Mouse (Mus musculus): ENCODE data around the gene Fbln2. TPM values are rescaled to one million over a fixed set of nuclear protein-coding genes. Genes with fewer than 3 reads are reported as not detected.

The Fbln2 gene
- total and polyA plus RNA-seq, 2 experiments from 2014 or later, result 19.6 to 41.1 TPM

DNA sequence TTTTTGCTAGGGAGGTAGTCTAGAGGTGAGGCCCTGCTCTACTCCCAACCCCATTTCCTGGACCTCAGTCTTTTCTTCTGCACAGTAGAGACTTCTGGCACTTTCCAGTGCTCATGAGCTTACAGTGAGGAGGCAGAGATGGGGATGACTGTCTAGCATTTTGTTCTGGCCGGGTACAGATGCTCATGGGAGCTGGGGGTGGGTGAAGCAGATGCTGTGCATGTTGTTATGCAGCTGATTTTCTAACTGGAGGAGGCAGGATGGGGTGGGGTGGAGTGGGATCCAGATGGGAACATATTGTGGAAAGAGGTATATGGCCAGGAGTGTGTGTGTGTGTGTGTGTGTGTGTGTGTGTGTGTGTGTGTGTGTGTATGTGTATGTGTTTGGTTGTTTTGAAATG is 3.2 kb downstream of the Fbln2 start:
- no peaks in the 10 kb centered on the region for H3K27me3 ChIP-seq (ENCODE audit: insufficient read depth, low read length)
- H3K27ac ChIP-seq (ENCODE audit: low read depth, low read length), result no peak overlapping the region
- DNase-seq (no peak), ATAC-seq (no peak)
- WGBS, result 55% methylated on average over 1 of the region's 1 CpGs
- no peaks in the 10 kb centered on the region for H3K36me3 ChIP-seq (ENCODE audit: insufficient read depth)
- H3K4me1 ChIP-seq (ENCODE audit: insufficient read depth), result peaks cover 14% of the 10 kb centered on the region; the same call in 1 of the 2 replicates
- no peak overlapping the region for H3K4me3 ChIP-seq (ENCODE audit: low read depth, low read length)
- H3K9ac ChIP-seq, result no peak overlapping the region
- no peaks in the 10 kb centered on the region for H3K9me3 ChIP-seq (ENCODE audit: low read length)
- no peak for TF ChIP-seq CTCF (IDR thresholded peaks at IDR 0.05; ENCODE audit: low read depth)
- H3K4me2 ChIP-seq (ENCODE audit: low read depth), result no peak overlapping the region

DNA sequence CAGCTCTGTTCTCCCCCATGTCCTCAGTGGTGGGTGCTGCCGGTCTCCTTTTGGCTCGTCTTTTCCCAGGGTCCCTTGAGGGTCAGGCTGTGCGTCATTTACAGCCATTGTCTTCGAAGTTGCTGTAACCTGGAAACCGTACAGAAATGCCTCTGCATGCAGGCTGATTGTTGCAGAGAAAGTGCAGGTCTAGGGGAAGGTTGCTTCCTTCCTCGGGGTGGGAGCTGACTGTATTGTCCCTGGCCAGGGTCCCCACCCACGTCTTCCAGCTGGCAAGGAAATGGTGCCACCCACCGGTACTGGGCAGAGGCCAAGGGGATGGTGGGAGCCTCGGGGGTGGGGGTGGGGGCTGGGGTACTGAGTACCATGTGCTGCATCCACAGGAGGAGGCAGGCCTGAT is 6.2 kb downstream of the Fbln2 start:
- H3K9me3 ChIP-seq (ENCODE audit: low read length), result no peaks in the 10 kb centered on the region
- no peak for ATAC-seq
- 40% methylated on average over 9 of the region's 9 CpGs for WGBS

DNA sequence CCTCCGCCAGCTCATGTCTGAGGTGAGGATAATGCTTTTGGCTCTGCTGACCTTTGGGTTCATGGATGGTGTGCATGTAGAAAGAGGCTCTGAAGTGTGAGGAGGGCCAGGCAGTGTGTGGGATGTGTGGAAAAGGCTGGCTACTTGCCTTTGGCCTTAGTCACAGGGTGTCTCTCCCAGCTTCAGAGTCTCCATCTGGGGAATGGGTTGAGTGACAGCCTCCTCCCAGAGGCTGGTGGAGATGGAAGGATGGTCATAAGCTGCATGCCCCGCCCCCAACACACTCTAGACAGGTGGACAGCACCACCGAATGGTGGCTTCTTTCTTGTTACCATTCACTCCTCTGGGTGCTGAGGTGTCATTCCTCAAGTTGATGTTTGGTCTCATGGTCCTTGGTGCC is 6.6 kb downstream of the Fbln2 start:
- Histone ChIP-seq H3K27ac (ENCODE audit: low read depth, low read length) (no peak overlapping the region; the same call in 1 of the 2 replicates), H3K27me3 (ENCODE audit: insufficient read depth, low read length) (no peaks in the 10 kb centered on the region), H3K4me2 (ENCODE audit: low read depth) (no peak overlapping the region), H3K9me3 (ENCODE audit: low read length) (no peaks in the 10 kb centered on the region), H3K4me3 (ENCODE audit: low read depth, low read length) (no peak overlapping the region), H3K36me3 (ENCODE audit: insufficient read depth) (no peaks in the 10 kb centered on the region), H3K9ac (no peak overlapping the region), H3K4me1 (ENCODE audit: insufficient read depth) (peaks cover 14% of the 10 kb centered on the region; the same call in 1 of the 2 replicates)
- WGBS, result 83% methylated on average over 3 of the region's 3 CpGs
- no peak for TF ChIP-seq CTCF (IDR thresholded peaks at IDR 0.05; ENCODE audit: low read depth)
- DNase-seq, result no peak
- no peak for ATAC-seq

More for the DNA sequence above, 6.2 kb downstream of the Fbln2 start:
- H3K27me3 ChIP-seq (ENCODE audit: insufficient read depth, low read length), result no peaks in the 10 kb centered on the region
- H3K27ac ChIP-seq (ENCODE audit: low read depth, low read length), result no peak overlapping the region; the same call in 1 of the 2 replicates
- H3K4me1 ChIP-seq (ENCODE audit: insufficient read depth), result peaks cover 14% of the 10 kb centered on the region; the same call in 1 of the 2 replicates
- no peak overlapping the region for H3K4me2 ChIP-seq (ENCODE audit: low read depth)
- no peaks in the 10 kb centered on the region for H3K36me3 ChIP-seq (ENCODE audit: insufficient read depth)
- no peak for DNase-seq
- H3K4me3 ChIP-seq (ENCODE audit: low read depth, low read length), result no peak overlapping the region
- TF ChIP-seq CTCF (IDR thresholded peaks at IDR 0.05; ENCODE audit: low read depth), result no peak
- H3K9ac ChIP-seq, result no peak overlapping the region

DNA sequence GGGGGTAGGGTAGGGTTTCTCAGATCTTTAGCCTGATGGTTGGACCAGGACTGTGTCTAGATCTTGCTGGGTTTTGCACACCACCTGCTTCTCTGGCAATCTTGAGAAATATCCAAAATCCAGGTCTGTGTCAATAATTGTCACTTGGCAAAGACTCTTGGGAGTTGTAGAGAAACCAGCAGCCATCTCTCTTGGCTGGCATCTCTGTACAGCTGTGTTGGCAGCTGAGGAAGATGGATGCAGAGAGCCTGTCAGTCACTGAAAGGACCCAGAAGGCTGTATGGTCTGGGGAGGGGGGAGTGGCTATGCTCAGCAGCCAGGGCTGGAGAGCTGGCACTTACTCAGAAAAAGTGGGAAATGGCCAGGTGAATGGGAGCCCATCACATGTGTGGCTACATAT is 7.8 kb downstream of the Fbln2 start:
- Histone ChIP-seq H3K9ac (no peak overlapping the region), H3K27ac (ENCODE audit: low read depth, low read length) (peak overlapping the region; percentile 69; the same call in 1 of the 2 replicates), H3K27me3 (ENCODE audit: insufficient read depth, low read length) (no peaks in the 10 kb centered on the region), H3K36me3 (ENCODE audit: insufficient read depth) (no peaks in the 10 kb centered on the region), H3K4me2 (ENCODE audit: low read depth) (no peak overlapping the region), H3K9me3 (ENCODE audit: low read length) (no peaks in the 10 kb centered on the region), H3K4me1 (ENCODE audit: insufficient read depth) (peaks cover 14% of the 10 kb centered on the region; the same call in 1 of the 2 replicates), H3K4me3 (ENCODE audit: low read depth, low read length) (no peak overlapping the region)
- no peak for TF ChIP-seq CTCF (IDR thresholded peaks at IDR 0.05; ENCODE audit: low read depth)
- DNase-seq (no peak), ATAC-seq (peak; percentile 70; the same call in 1 of the 2 replicates)

DNA sequence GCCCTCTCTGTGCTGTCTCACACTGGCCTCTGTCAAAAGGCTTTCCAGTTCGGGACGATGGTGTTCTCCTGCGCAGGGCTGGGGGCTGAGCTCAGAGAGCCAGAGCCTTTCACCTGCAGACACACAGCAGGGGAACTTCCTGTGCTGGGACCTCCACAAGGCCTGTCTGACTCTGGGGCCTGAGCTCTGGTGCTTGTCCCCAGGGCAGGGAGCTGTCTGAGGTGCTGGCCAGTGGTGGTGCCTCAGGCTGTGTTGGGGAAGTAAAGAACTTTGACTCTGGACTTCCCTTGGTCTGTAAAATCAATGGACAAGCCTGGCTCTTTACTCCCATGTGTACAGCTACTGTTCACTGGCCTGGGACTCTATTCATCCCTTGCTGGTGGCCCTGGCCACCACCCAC is 8.8 kb downstream of the Fbln2 start:
- Histone ChIP-seq H3K4me2 (ENCODE audit: low read depth) (no peak overlapping the region), H3K36me3 (ENCODE audit: insufficient read depth) (no peaks in the 10 kb centered on the region), H3K4me1 (ENCODE audit: insufficient read depth) (peaks cover 14% of the 10 kb centered on the region; the same call in 1 of the 2 replicates), H3K27ac (ENCODE audit: low read depth, low read length) (peak overlapping the region; percentile 69; the same call in 1 of the 2 replicates), H3K4me3 (ENCODE audit: low read depth, low read length) (no peak overlapping the region), H3K9ac (no peak overlapping the region), H3K9me3 (ENCODE audit: low read length) (no peaks in the 10 kb centered on the region), H3K27me3 (ENCODE audit: insufficient read depth, low read length) (no peaks in the 10 kb centered on the region)
- TF ChIP-seq CTCF (IDR thresholded peaks at IDR 0.05; ENCODE audit: low read depth), result no peak
- DNase-seq (no peak), ATAC-seq (no peak)
- 15% methylated on average over 3 of the region's 3 CpGs for WGBS

DNA sequence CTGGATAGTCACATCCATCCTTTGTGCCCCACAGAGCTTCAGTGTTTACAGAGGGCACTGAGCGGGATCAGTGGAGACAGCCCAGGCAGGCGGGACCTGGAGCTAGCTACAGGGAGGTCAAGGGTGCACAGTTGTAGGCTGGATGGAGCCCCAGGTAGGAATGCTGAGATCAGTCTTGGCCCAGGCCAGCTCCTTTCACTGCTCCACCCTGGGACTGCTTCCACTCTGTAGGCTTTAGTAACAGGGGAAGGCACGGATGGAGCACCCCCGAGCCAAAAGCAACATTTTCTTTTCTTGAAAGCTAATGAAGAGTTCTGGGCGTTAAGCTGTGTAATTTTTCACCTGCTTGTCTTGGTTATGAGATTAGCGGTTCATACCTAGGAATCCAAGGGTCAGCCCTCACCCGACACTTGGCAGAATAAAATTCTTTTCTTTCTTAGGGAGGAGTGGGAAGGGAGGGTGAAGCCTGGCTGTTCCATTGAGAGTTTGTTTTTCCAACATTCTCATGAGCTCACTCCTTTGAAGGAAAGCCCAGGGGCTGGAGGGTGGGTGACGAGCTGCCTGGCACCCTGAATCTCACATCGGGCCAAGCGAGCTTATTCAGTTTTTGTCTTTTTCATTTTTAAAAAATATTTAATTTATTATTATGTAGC is 10.6 kb downstream of the Fbln2 start:
- 64% methylated on average over 10 of the region's 10 CpGs for WGBS
- no peaks in the 10 kb centered on the region for H3K27me3 ChIP-seq (ENCODE audit: insufficient read depth, low read length)
- H3K36me3 ChIP-seq (ENCODE audit: insufficient read depth), result no peaks in the 10 kb centered on the region
- ATAC-seq, result no peak
- no peak overlapping the region for H3K9ac ChIP-seq
- H3K9me3 ChIP-seq (ENCODE audit: low read length), result no peaks in the 10 kb centered on the region
- peaks cover 7% of the 10 kb centered on the region; the same call in 1 of the 2 replicates for H3K4me1 ChIP-seq (ENCODE audit: insufficient read depth)
- no peak for TF ChIP-seq CTCF (IDR thresholded peaks at IDR 0.05; ENCODE audit: low read depth)
- no peak overlapping the region for H3K4me3 ChIP-seq (ENCODE audit: low read depth, low read length)
- no peak overlapping the region for H3K4me2 ChIP-seq (ENCODE audit: low read depth)
- no peak for DNase-seq
- no peak overlapping the region for H3K27ac ChIP-seq (ENCODE audit: low read depth, low read length)

DNA sequence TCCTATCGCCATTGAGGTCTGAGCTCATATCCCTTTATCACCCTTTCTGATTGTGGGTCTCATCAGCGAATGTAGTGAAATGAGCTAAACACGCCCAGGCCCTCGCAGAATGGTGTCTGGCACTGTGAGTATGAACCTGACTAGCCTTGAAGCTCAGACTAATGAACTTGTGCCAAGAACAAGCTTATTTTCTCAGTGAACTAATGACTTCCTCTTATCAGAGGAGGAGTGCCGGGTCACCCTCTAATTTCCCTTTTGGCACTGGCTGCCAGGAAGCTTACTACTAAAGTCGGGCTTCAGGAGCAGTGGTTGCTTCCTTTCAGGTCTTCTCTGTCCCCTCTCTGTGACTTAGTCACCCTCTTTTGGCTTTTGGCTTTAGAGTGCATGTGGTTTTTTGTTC is 12.7 kb downstream of the Fbln2 start:
- 55% methylated on average over 6 of the region's 6 CpGs for WGBS
- peaks cover 3% of the 10 kb centered on the region; the same call in 1 of the 2 replicates for H3K4me1 ChIP-seq (ENCODE audit: insufficient read depth)
- ATAC-seq, result no peak
- no peak overlapping the region for H3K4me2 ChIP-seq (ENCODE audit: low read depth)
- H3K27ac ChIP-seq (ENCODE audit: low read depth, low read length), result no peak overlapping the region
- H3K9me3 ChIP-seq (ENCODE audit: low read length), result no peaks in the 10 kb centered on the region
- H3K27me3 ChIP-seq (ENCODE audit: insufficient read depth, low read length), result no peaks in the 10 kb centered on the region
- H3K4me3 ChIP-seq (ENCODE audit: low read depth, low read length), result no peak overlapping the region
- TF ChIP-seq CTCF (IDR thresholded peaks at IDR 0.05; ENCODE audit: low read depth), result no peak
- DNase-seq, result no peak
- H3K9ac ChIP-seq, result no peak overlapping the region
- H3K36me3 ChIP-seq (ENCODE audit: insufficient read depth), result no peaks in the 10 kb centered on the region
